Mouse (Mus musculus): ENCODE data around the gene Sfmbt2. TPM values are rescaled to one million over a fixed set of nuclear protein-coding genes. Genes with fewer than 3 reads are reported as not detected.

Gene Sfmbt2
- polyA plus RNA-seq, 1 experiment from 2014 or later, result 0.39 TPM

GRCm38 (mm10) chr2:10582673-10583072 is 212.4 kb downstream of the Sfmbt2 start:
- TF ChIP-seq EP300 (IDR thresholded peaks at IDR 0.05; ENCODE audit: low read depth) (no peak), CTCF (IDR thresholded peaks at IDR 0.05; ENCODE audit: low read depth) (no peak)
- Histone ChIP-seq H3K4me2 (ENCODE audit: low read depth, low read length) (no peak overlapping the region), H3K9ac (replicated peaks) (no peak overlapping the region), H3K9me3 (ENCODE audit: low read length) (no peaks in the 10 kb centered on the region), H3K4me1 (ENCODE audit: insufficient read depth) (no peaks in the 10 kb centered on the region), H3K4me3 (ENCODE audit: low read depth, low read length) (no peak overlapping the region), H3K27me3 (ENCODE audit: insufficient read depth, low read length) (no peaks in the 10 kb centered on the region), H3K36me3 (replicated peaks; ENCODE audit: insufficient read depth, low read length) (no peaks in the 10 kb centered on the region), H3K27ac (ENCODE audit: low read depth) (no peak overlapping the region)
- 76% methylated on average over 4 of the region's 4 CpGs for WGBS (ENCODE audit: insufficient replicate concordance)
- DNase-seq (no peak), ATAC-seq (no peak)

- Histone ChIP-seq H3K4me2 (ENCODE audit: low read depth, low read length) (no peak overlapping the region), H3K9me3 (ENCODE audit: low read length) (no peaks in the 10 kb centered on the region), H3K4me1 (ENCODE audit: insufficient read depth) (no peaks in the 10 kb centered on the region), H3K27ac (ENCODE audit: low read depth) (no peak overlapping the region), H3K36me3 (replicated peaks; ENCODE audit: insufficient read depth, low read length) (no peaks in the 10 kb centered on the region), H3K4me3 (ENCODE audit: low read depth, low read length) (no peak overlapping the region), H3K27me3 (ENCODE audit: insufficient read depth, low read length) (no peaks in the 10 kb centered on the region), H3K9ac (replicated peaks) (no peak overlapping the region)
- TF ChIP-seq EP300 (IDR thresholded peaks at IDR 0.05; ENCODE audit: low read depth) (no peak), CTCF (IDR thresholded peaks at IDR 0.05; ENCODE audit: low read depth) (no peak)
- no peak for ATAC-seq
- no peak for DNase-seq
- 63% methylated on average over 5 of the region's 5 CpGs for WGBS (ENCODE audit: insufficient replicate concordance)
These were observed 212.8 kb downstream of the Sfmbt2 start for GRCm38 (mm10) chr2:10583103-10583502.

- TF ChIP-seq EP300 (IDR thresholded peaks at IDR 0.05; ENCODE audit: low read depth) (no peak), CTCF (IDR thresholded peaks at IDR 0.05; ENCODE audit: low read depth) (no peak)
- 69% methylated on average over 5 of the region's 5 CpGs for WGBS (ENCODE audit: insufficient replicate concordance)
These were observed 221.0 kb downstream of the Sfmbt2 start for GRCm38 (mm10) chr2:10591310-10591709.

GRCm38 (mm10) chr2:10615500-10615899 is 245.2 kb downstream of the Sfmbt2 start:
- Histone ChIP-seq H3K9me3 (ENCODE audit: low read length) (no peaks in the 10 kb centered on the region), H3K27ac (ENCODE audit: low read depth) (no peak overlapping the region), H3K9ac (replicated peaks) (no peak overlapping the region), H3K4me3 (ENCODE audit: low read depth, low read length) (no peak overlapping the region), H3K36me3 (replicated peaks; ENCODE audit: insufficient read depth, low read length) (no peaks in the 10 kb centered on the region), H3K27me3 (ENCODE audit: insufficient read depth, low read length) (no peaks in the 10 kb centered on the region), H3K4me2 (ENCODE audit: low read depth, low read length) (no peak overlapping the region), H3K4me1 (ENCODE audit: insufficient read depth) (no peaks in the 10 kb centered on the region)
- WGBS (ENCODE audit: insufficient replicate concordance), result 55% methylated on average over 2 of the region's 2 CpGs
- TF ChIP-seq CTCF (IDR thresholded peaks at IDR 0.05; ENCODE audit: low read depth) (no peak), EP300 (IDR thresholded peaks at IDR 0.05; ENCODE audit: low read depth) (no peak)
- ATAC-seq (no peak), DNase-seq (no peak)

More at GRCm38 (mm10) chr2:10591310-10591709, 221.0 kb downstream of the Sfmbt2 start:
- H3K9me3 ChIP-seq (ENCODE audit: low read length), result no peaks in the 10 kb centered on the region
- H3K4me2 ChIP-seq (ENCODE audit: low read depth, low read length), result no peak overlapping the region
- ATAC-seq (no peak), DNase-seq (no peak)
- no peaks in the 10 kb centered on the region for H3K27me3 ChIP-seq (ENCODE audit: insufficient read depth, low read length)
- H3K4me3 ChIP-seq (ENCODE audit: low read depth, low read length), result no peak overlapping the region
- H3K4me1 ChIP-seq (ENCODE audit: insufficient read depth), result no peaks in the 10 kb centered on the region
- no peak overlapping the region for H3K9ac ChIP-seq (replicated peaks)
- no peaks in the 10 kb centered on the region for H3K36me3 ChIP-seq (replicated peaks; ENCODE audit: insufficient read depth, low read length)
- H3K27ac ChIP-seq (ENCODE audit: low read depth), result no peak overlapping the region

MicroRNA genes within 50 kb of the gene (microRNA counts, 519-probe panel; counts per million panel counts)
- microRNA mmu-miR-297a+mmu-miR-466f+mmu-miR-669b (1,782 counts per million, percentile 15 among the panel's probes with 10 or more counts), microRNA mmu-miR-297b-3p (not detected), microRNA mmu-miR-297b-5p (not detected), microRNA mmu-miR-297c (not detected), microRNA mmu-miR-466a-3p+mmu-miR-466b-3-3p (3,700 counts per million, percentile 39 among the panel's probes with 10 or more counts), microRNA mmu-miR-466a-5p+mmu-miR-466e-5p (not detected), microRNA mmu-miR-466c-5p (2,495 counts per million, percentile 23 among the panel's probes with 10 or more counts), microRNA mmu-miR-466d-3p (2,495 counts per million, percentile 23 among the panel's probes with 10 or more counts), microRNA mmu-miR-466d-5p (not detected), microRNA mmu-miR-466f-5p (not detected), microRNA mmu-miR-466g (4,786 counts per million, percentile 55 among the panel's probes with 10 or more counts), microRNA mmu-miR-466h (2,189 counts per million, percentile 18 among the panel's probes with 10 or more counts), microRNA mmu-miR-466l (not detected), microRNA mmu-miR-467a (1,782 counts per million, percentile 15 among the panel's probes with 10 or more counts), microRNA mmu-miR-467b (not detected), microRNA mmu-miR-467c (2,495 counts per million, percentile 23 among the panel's probes with 10 or more counts), microRNA mmu-miR-467d (not detected), microRNA mmu-miR-467e (2,359 counts per million, percentile 21 among the panel's probes with 10 or more counts), microRNA mmu-miR-669a (2,631 counts per million, percentile 25 among the panel's probes with 10 or more counts), microRNA mmu-miR-669e (not detected), microRNA mmu-miR-669f (4,718 counts per million, percentile 53 among the panel's probes with 10 or more counts), microRNA mmu-miR-669g (not detected), microRNA mmu-miR-669h-5p (2,003 counts per million, percentile 17 among the panel's probes with 10 or more counts), microRNA mmu-miR-669i (not detected), microRNA mmu-miR-669j (3,700 counts per million, percentile 39 among the panel's probes with 10 or more counts), microRNA mmu-miR-669m (not detected), microRNA mmu-miR-669o (not detected)

Small RNA genes lying within 50 kb of the gene (microRNA-seq; reads per million reads assigned to microRNA genes)
- gene Gm22051 (not detected), gene Gm22072 (not detected), gene Gm22091 (not detected), gene Gm22166 (not detected), gene Gm22239 (not detected), gene Gm22626 (not detected), gene Gm22635 (not detected), gene Gm22677 (not detected), gene Gm22678 (not detected), gene Gm22775 (not detected), gene Gm22925 (not detected), gene Gm23108 (not detected), gene Gm23288 (not detected), gene Gm23542 (not detected), gene Gm23569 (not detected), gene Gm23571 (not detected), gene Gm23578 (not detected), gene Gm23651 (not detected), gene Gm23988 (not detected), gene Gm24028 (not detected), gene Gm24167 (not detected), gene Gm24315 (not detected), gene Gm24342 (not detected), gene Gm24488 (not detected), gene Gm24640 (not detected), gene Gm24673 (not detected), gene Gm24761 (not detected), gene Gm24806 (not detected), gene Gm25022 (not detected), gene Gm25158 (not detected), gene Gm25263 (1.2 reads per million), gene Gm25285 (not detected), gene Gm25316 (not detected), gene Gm25451 (not detected), gene Gm25673 (not detected), gene Gm25680 (not detected), gene Gm25701 (not detected), gene Gm25753 (not detected), gene Gm25943 (not detected), gene Gm26060 (not detected), gene Gm26073 (not detected), gene Gm26092 (not detected), gene Gm26156 (not detected), gene Gm26229 (not detected), gene Gm26398 (not detected), gene Gm26426 (not detected), gene Gm26431 (not detected), gene Gm26491 (not detected), gene Mir297a-2 (3.6 reads per million), gene Mir297a-3 (not detected), gene Mir297a-4 (not detected), gene Mir297b (not detected), gene Mir297c (not detected), gene Mir466 (not detected), gene Mir466b-1 (not detected), gene Mir466b-2 (not detected), gene Mir466b-3 (not detected), gene Mir466b-4 (not detected), gene Mir466b-5 (not detected), gene Mir466b-6 (not detected), gene Mir466b-7 (not detected), gene Mir466b-8 (not detected), gene Mir466c-1 (not detected), gene Mir466c-2 (not detected), gene Mir466d (not detected), gene Mir466e (not detected), gene Mir466f-1 (not detected), gene Mir466f-2 (not detected), gene Mir466f-3 (not detected), gene Mir466g (not detected), gene Mir466h (not detected), gene Mir466l (not detected), gene Mir466m (not detected), gene Mir466n (11.3 reads per million, percentile 20 among the genes with 10 or more reads in this experiment), gene Mir466o (not detected), gene Mir466p (not detected), gene Mir467a-1 (not detected), gene Mir467a-10 (not detected), gene Mir467a-2 (not detected), gene Mir467a-3 (not detected), gene Mir467a-4 (not detected), gene Mir467a-5 (not detected), gene Mir467a-6 (not detected), gene Mir467a-7 (not detected), gene Mir467a-8 (not detected), gene Mir467a-9 (not detected), gene Mir467b (not detected), gene Mir467c (640 reads per million, percentile 67 among the genes with 10 or more reads in this experiment), gene Mir467d (1,087 reads per million, percentile 73 among the genes with 10 or more reads in this experiment), gene Mir467e (849 reads per million, percentile 70 among the genes with 10 or more reads in this experiment), gene Mir669a-1 (not detected), gene Mir669a-10 (not detected), gene Mir669a-11 (not detected), gene Mir669a-12 (not detected), gene Mir669a-2 (not detected), gene Mir669a-3 (not detected), gene Mir669a-4 (not detected), gene Mir669a-5 (not detected), gene Mir669a-6 (not detected), gene Mir669a-7 (not detected), gene Mir669a-8 (not detected), gene Mir669a-9 (not detected), gene Mir669b (not detected), gene Mir669c (82.7 reads per million, percentile 41 among the genes with 10 or more reads in this experiment), gene Mir669d (not detected), gene Mir669d-2 (not detected), gene Mir669e (10.1 reads per million, percentile 18 among the genes with 10 or more reads in this experiment), gene Mir669f (24.3 reads per million, percentile 29 among the genes with 10 or more reads in this experiment), gene Mir669g (not detected), gene Mir669h (5.3 reads per million, percentile 8 among the genes with 10 or more reads in this experiment), gene Mir669i (not detected), gene Mir669j (not detected), gene Mir669k (not detected), gene Mir669l (224 reads per million, percentile 52 among the genes with 10 or more reads in this experiment), gene Mir669m-1 (not detected), gene Mir669m-2 (not detected), gene Mir669o (231 reads per million, percentile 53 among the genes with 10 or more reads in this experiment), gene Mir669p-1 (not detected), gene Mir669p-2 (not detected)

Other genes starting within 250 kb of the Sfmbt2 start
- 527 and 547 TPM in 2 replicates for gene Itih2, start 239.1 kb upstream of the Sfmbt2 start, polyA plus RNA-seq (2015; fragmentation: Nextera tagmentation; extraction: Ambion mirVana)
- 2.8 and 3.2 TPM in 2 replicates for gene Itih5, start 216.9 kb upstream of the Sfmbt2 start, polyA plus RNA-seq (2015; fragmentation: Nextera tagmentation; extraction: Ambion mirVana)